Mouse (Mus musculus): Measurements from ENCODE around the gene Bhlha15.

Bhlha15 gene

GRCm38 (mm10) chr5:144189950-144190583 is at the start of gene Bhlha15:
Gene Bhlha15, plus strand, starts transcription at chr5:144190286.
- peak; percentile 55 for DNase-seq (ENCODE audit: low spot score)

- no peak for DNase-seq (ENCODE audit: low spot score)
These were observed 46.6 kb upstream of the Bhlha15 start for GRCm38 (mm10) chr5:144143531-144143930.

- no peak for DNase-seq (ENCODE audit: low spot score)
These were observed 43.2 kb upstream of the Bhlha15 start for GRCm38 (mm10) chr5:144146898-144147297.

- no peak for DNase-seq (ENCODE audit: low spot score)
These were observed 40.6 kb upstream of the Bhlha15 start for GRCm38 (mm10) chr5:144149530-144149929.

GRCm38 (mm10) chr5:144151270-144151669 is 38.8 kb upstream of the Bhlha15 start:
- no peak for DNase-seq (ENCODE audit: low spot score)

GRCm38 (mm10) chr5:144154528-144154927 is 35.6 kb upstream of the Bhlha15 start:
- no peak for DNase-seq (ENCODE audit: low spot score)

- peak; percentile 86 for DNase-seq (ENCODE audit: low spot score)
These were observed 31.5 kb upstream of the Bhlha15 start for GRCm38 (mm10) chr5:144158604-144159003.

- DNase-seq (ENCODE audit: low spot score), result no peak
These were observed 30.9 kb upstream of the Bhlha15 start for GRCm38 (mm10) chr5:144159137-144159536.

GRCm38 (mm10) chr5:144162080-144162812 is 27.8 kb upstream of the Bhlha15 start:
- no peak for DNase-seq (ENCODE audit: low spot score)

GRCm38 (mm10) chr5:144162813-144163517 is 27.1 kb upstream of the Bhlha15 start:
- DNase-seq (ENCODE audit: low spot score), result no peak

- DNase-seq (ENCODE audit: low spot score), result no peak
These were observed 24.3 kb upstream of the Bhlha15 start for GRCm38 (mm10) chr5:144165756-144166155.

GRCm38 (mm10) chr5:144169275-144169975 is 20.7 kb upstream of the Bhlha15 start:
- no peak for DNase-seq (ENCODE audit: low spot score)

- DNase-seq (ENCODE audit: low spot score), result no peak
These were observed 16.4 kb upstream of the Bhlha15 start for GRCm38 (mm10) chr5:144173648-144174047.

- DNase-seq (ENCODE audit: low spot score), result no peak
These were observed 11.9 kb upstream of the Bhlha15 start for GRCm38 (mm10) chr5:144178216-144178615.

GRCm38 (mm10) chr5:144181249-144181648 is 8.8 kb upstream of the Bhlha15 start:
- no peak for DNase-seq (ENCODE audit: low spot score)

GRCm38 (mm10) chr5:144182542-144183247 is 7.4 kb upstream of the Bhlha15 start:
- no peak for DNase-seq (ENCODE audit: low spot score)

GRCm38 (mm10) chr5:144183248-144183559 is 6.9 kb upstream of the Bhlha15 start:
- DNase-seq (ENCODE audit: low spot score), result no peak

- no peak for DNase-seq (ENCODE audit: low spot score)
These were observed 6.3 kb upstream of the Bhlha15 start for GRCm38 (mm10) chr5:144183647-144184335.

GRCm38 (mm10) chr5:144184350-144185045 is 5.6 kb upstream of the Bhlha15 start:
- no peak for DNase-seq (ENCODE audit: low spot score)

- DNase-seq (ENCODE audit: low spot score), result no peak
These were observed 1.7 kb upstream of the Bhlha15 start for GRCm38 (mm10) chr5:144188422-144188821.

GRCm38 (mm10) chr5:144189327-144189726 is 759 bp upstream of the Bhlha15 start:
- DNase-seq (ENCODE audit: low spot score), result no peak
